Mouse (Mus musculus): ENCODE measurements around the gene Gm37240.

The Gm37240 gene

DNA sequence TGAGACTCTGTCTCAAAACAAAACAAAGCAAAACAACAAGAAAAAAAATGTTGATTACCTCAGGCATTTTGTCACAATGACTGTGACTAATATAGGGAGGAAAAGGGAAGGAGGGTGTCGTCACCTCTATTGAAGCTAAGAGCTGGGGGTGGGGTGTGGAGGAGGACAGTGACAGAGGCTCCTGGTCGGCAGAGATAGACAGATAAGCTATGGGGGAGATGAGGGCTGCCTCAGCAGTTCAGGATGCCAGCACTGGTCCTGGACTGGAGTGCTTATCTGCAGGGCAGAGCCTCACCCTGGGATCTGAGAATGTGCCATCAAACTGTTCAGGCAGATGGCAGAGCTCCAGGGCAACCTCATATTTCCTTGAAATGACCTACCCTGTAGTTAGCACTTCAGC lies 1115.3 kb downstream of the Gm37240 start:
- DNase-seq (ENCODE audit: low spot score in 2 of 2): peak; percentile 12 to 15

DNA sequence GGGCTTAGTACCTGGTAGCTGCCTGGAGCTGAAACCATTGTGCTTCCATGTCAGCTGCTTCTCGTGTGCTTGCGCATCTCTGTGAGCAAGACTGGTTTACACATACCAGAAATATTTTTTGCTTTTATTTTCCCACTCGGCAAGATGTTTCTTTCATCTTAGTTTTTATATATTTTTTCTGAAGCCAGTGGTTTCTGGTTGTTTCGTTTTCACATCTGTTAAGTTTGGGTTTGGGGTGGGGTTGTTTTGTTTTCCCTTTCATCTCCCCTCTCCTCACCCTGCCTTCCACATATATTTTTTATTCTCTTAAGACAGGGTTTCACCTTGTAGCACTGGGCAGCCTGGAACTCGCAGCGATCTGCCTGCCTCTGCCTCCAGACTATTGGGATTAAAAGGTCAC lies 1116.8 kb downstream of the Gm37240 start:
- DNase-seq (ENCODE audit: low spot score in 2 of 2): no peak

DNA sequence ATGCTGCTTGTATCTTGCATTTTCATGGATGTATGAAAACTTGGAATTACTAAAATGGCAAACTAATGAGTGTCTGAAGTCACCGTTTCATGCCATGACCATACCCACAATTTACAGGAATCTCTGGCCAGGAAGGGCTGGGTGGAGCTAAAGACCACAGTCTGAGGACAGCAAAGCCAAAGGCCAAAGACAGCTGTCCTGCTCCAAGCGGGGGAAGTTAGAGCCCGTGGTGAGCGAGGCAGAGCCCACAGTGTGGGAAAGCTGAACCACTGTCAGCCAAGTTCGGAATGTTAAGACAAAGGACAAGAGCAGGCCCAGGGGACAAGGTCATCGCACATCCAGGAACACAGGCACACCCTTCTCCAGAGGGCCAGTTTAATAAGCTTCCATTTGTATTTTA lies 1117.9 kb downstream of the Gm37240 start:
- DNase-seq (ENCODE audit: low spot score in 2 of 2): no peak

DNA sequence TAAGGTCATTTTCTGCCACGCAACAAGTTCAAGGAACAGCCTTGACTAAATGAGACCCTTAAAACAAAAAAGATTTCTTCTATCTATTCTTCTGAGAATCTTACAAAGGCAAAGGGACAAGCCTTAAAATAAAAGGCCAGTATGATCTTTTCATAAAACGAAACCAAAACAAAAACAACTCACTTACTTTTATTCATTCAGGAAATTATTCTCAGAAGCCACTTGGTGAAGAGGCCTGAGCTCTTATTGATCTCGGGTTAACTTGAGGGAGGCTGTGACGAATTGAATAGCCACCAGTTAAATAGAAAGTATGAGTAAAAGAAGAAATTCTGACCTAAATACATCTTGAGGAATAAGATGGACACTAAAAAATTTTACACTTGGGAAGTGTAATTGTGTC lies 1118.4 kb downstream of the Gm37240 start:
- DNase-seq (ENCODE audit: low spot score in 2 of 2): no peak

DNA sequence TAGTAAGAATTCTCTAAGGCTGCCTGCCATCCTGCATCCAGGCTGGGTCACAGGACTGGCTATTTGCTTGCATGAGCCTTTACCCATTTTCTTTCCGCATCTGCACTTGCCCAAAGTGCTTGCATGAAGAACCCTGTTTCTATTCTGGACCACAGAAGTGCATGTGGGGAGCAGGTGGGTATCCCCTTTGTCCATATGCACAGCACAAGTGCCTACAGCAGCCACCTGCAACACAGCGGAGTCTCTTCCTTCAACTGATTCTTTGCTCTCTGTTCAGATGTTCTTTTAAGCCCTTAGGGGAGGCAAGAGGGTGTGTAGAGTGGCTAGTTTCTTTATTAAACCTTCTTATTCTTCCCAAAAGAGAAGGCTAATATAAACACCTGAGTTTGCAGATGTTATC lies 1133.5 kb downstream of the Gm37240 start:
- no peak for DNase-seq (ENCODE audit: low spot score in 2 of 2)

DNA sequence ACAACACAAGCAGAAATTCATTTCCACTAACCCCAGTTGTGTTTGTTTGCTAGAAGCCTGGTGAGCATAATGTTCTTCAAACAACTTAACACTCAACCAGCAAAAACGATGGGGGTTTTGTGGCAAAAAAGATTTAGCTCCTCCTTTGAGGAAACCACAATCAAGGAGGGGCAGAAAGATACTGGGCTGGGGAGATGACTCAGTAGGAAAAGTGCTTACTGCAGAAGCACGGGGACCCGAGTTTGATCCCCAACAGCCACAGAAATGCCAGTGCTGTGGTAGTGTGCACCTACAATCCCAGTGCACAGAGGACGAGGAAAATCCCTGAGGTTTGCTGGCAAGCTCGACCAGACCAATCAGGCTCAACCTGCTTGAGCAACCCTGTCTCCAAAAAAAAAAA lies 1138.1 kb downstream of the Gm37240 start:
- no peak for DNase-seq (ENCODE audit: low spot score in 2 of 2)

DNA sequence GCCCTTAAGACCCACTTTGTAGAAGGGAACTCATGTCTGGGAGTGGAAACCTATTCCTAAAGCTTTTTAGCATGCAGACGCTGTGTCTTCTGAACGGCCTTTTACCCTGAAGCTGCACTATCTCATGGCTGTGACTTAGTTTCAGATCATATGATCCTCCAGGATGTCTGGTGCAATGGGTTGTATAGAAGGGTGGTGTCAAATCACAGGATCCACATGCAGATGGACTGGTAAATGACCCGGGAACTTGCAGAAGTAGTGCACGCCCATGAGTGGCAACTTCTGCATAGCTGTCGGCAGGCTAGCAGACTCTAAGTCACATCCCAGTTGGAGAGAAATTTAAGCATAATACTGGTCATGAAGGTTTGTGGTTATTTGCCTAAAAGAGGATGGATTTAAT lies 1139.2 kb downstream of the Gm37240 start:
- no peak for DNase-seq (ENCODE audit: low spot score in 2 of 2)

DNA sequence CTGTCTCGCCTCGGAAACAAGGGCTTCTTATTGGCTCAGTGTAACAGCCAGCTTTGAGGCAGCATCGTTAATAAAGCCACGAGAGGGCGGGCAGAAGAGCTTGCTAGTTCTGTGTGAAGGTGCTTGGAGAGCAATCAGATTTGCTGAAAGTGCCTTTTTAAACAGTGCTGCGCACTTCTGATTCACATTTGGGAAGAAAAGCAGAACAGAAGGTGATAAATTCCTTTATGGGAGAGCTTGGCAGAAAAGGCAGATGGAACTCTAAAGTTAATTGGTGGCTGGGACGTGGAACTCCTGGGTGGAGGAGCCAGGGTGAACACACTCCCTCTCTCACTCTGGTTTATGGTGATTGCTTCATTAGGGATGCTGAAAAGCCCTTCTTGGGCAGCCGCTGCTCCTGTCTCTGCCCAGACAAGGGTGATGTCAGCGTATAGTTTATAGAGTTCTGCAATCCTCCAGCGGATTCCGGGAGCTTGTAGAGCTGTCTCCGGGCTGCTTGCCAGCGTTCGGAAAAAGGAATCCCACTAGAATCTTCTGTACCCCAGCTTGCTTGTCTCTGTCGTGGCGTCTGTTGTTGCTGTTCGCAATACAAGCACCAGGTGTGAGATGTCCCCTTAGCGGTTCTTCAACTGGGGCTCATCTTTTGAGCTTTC lies 1141.7 kb downstream of the Gm37240 start:
- peak; percentile 28 to 42 for DNase-seq (ENCODE audit: low spot score in 2 of 2)

DNA sequence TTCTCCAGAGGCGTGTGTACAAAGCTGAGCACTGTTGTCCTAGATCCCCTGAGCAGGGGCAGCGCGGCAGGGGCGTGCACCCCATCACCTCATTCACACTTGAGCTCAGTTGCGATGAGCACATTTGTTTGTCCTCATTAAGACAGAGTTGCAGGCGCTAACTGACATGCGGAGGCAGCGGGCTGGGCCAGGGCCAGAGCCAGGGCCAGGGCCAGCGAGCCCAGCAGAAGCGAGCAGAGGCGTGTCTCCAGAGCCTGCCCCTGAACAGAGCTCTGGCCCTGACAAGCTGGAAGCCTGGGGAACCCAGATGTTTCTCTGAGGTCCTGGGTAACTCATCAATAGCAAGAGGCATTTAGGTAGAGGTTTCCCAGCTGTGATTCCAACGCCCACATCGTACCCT lies 1142.6 kb downstream of the Gm37240 start:
- peak; percentile 21 to 54 for DNase-seq (ENCODE audit: low spot score in 2 of 2)

DNA sequence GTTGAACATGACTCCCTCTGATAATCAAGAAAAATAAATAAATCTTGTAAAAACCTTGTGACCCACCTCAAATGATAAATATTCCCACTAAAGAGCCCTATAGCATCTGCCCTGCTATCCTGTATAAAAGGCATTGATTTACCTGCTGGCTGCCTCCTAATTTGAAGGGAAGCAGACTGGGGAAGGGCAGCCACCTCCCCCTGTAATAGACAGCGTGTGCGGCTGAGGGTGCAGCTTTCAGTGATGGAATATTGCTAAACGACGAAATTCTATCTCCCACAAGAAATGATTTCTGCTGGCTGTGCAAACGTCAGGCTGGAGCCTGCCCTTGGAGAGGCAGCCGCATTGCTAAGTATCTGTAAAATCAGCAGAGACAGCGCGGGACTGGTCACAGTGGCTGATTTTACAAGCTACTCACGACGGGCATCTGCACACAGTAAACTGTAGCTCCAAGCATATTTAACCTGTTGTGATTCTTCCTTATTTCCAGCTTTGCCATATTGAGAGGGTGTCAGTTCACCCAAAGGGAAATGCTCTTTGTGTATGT lies 1147.2 kb downstream of the Gm37240 start:
- no peak for DNase-seq (ENCODE audit: low spot score in 2 of 2)

DNA sequence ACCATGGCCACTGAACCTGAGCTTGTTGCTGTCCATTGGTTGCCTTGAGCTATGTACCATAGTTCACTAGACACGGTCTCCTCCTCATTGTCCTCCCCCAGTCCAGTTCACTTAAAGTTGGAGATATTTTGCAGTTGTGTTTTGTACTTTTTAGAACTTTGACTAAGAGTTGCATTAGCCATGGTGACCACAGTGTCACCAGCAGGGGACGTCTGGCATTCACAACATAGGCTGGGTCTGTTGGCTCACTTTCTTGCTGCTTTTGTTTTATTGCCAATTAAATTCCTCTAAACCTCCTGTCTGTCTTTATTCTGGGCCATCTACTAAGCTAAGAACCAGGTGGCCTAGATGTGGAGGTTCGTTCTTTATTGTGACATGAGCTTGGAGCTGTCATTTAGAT lies 1150.2 kb downstream of the Gm37240 start:
- DNase-seq (ENCODE audit: low spot score in 2 of 2): no peak

DNA sequence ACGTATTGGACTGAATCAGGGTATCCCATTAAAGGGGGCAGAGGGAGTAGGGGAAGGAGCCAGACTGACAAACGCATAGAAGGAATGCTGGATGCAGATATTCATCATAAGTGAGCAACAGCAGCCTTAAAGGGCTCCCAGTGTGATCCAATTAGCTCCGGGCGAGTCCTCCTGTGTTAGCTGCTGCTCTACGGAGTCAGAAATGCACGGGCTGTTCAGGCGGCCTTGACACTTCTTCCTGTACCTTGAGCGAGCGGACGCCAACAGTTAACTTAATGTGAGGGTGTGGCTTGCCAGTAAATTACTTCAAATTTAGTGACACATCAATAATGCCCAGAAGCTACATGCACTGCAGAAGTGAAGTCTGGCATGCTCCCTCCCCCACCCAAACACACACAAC lies 1151.6 kb downstream of the Gm37240 start:
- no peak for DNase-seq (ENCODE audit: low spot score in 2 of 2)

DNA sequence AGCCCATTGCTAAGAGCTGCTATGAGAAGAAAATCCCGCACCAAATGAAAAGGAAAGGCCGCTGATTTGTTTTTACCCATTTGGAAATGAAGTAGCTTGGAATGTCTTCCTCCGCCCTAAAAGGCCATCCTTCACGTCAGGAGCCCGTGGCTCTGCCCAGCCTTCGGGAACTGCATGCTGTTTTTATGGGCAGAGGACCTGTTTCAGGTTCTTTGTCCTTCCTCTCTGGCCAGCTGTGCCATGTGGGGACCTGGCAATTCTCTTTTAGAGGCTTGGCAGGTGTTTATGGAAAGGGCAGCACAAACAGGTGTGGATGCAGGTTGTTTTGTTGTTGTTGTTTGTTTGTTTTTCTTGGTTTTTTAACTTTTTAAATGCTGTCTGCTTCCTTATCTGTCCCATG lies 1154.8 kb downstream of the Gm37240 start:
- DNase-seq (ENCODE audit: low spot score in 2 of 2): no peak

DNA sequence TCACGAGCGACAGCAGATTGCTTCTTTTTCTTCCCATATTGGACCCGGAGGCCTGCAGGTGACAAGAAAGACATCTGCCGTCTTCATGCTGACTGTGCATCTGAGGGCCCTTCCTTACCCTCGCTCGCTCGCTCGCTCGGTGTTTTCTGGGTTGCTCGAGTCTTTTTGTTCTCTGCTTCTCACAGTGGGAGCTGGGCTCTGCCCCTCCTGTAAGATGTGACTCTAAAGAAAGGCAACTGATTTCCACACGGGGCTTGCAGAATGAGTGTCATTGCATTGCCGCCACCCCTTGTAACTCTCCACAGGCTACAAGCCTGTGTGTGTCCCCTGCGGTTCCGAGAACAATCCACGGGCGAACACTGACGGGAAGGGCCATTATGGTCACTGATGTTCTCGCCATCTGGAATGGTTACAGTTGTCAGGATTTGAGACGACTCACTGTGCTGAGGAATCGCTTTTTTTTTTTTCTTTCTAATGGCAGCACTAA lies 1155.3 kb downstream of the Gm37240 start:
- DNase-seq (ENCODE audit: low spot score in 2 of 2): no peak

DNA sequence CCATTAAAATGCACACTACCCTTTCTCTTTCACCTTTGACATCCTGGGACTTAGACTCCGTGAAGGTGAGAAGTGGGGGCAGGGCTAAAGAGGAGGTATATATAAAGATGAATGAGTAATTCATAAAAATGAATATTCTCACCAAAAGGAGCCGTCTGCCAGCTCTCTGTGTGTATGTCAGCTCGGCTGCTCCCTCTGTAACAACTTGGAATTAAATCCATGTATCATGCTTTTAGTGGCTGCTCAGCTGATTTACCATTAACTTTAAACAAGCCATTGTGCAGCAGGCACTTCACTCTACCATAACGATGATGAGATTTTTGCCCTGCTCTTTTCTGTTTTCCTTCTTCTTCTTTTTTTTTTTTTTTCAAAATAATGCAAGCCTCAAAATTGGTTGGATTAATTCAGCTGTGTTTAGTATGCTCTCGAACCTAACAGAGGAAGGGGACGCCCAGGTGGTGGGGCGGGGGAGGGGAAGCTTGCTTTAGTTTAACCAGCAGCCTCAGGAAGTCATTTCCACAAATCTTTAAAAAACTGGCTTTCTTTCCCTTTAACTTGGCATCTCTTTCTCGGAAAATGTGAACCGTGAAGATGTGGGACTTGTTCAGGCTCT lies 1155.8 kb downstream of the Gm37240 start:
- no peak for DNase-seq (ENCODE audit: low spot score in 2 of 2)

DNA sequence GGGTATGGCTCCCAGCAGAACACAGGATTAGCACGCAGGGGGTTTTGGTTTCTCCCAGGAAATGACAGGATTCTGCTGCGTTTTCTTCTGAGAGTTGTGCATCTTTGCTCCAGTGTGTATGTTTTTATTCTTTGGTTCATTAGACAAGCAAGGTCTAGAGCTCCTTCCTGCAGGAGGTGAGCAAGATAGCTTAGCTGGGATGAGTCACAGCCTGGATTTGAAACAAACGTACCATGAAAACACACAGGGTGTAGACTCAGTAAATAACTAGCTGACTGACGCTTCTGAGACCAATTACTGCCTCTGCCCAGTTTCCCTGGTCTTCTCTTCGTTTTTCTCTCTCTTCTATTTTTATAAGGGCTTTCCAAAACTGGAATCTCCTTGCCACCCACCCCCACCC lies 1156.3 kb downstream of the Gm37240 start:
- no peak for DNase-seq (ENCODE audit: low spot score in 2 of 2)

DNA sequence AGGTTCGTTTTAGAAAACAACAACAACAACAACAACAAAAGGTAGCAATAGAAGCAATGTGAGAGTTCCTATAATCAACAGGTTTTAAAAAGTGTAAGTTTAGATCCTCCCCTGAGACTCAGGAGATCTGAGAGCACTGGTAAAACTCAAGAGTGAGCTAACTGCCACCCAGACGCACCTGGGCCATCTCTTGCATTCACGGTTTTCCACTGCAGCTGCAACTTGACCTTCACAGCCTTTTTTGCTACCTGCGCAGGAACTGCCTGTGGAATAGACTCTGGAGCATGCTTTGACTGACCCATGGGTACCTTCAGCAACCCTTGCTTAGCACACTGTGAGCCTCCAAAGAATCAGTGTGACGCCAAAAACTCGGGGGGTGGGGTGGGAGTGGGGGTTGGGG lies 1157.5 kb downstream of the Gm37240 start:
- no peak for DNase-seq (ENCODE audit: low spot score in 2 of 2)

DNA sequence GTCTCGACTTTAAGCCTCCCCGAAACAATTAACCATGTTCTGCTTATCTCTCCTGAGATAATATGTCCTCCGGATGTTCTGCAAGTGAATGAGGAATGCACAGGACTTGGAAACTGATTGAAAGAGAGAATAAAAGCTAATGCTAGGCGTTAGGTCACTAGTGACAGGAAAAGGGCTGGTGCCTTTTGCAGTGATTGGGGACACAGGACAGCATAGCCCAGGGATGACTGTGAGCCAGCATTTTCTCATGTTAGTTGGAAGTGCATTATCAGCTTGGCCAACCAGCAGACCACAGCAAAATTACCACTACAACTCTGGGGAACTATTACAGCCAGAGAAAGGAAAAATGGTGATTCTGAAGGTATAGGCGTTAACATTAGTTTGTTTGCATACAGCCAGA lies 1163.3 kb downstream of the Gm37240 start:
- no peak for DNase-seq (ENCODE audit: low spot score in 2 of 2)

DNA sequence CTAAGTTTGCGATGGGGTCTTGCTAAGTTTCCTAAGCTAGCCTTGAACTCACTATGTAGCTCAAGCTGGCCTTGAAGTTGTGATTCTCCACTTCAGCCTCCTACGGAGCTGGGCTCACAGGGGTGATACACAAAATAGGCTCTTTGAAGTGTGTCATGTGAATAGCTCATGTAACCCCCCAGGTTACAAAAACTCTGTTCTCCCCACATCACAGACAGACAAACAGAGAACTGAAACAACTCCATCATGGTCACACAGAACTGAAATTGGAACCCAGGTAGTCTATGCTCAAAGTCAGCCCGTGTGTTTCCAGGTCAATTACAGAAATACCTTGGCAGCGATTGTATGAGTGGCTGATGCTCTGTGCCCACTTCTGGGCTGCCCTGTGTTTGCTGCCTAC lies 1164.6 kb downstream of the Gm37240 start:
- DNase-seq (ENCODE audit: low spot score in 2 of 2): no peak

DNA sequence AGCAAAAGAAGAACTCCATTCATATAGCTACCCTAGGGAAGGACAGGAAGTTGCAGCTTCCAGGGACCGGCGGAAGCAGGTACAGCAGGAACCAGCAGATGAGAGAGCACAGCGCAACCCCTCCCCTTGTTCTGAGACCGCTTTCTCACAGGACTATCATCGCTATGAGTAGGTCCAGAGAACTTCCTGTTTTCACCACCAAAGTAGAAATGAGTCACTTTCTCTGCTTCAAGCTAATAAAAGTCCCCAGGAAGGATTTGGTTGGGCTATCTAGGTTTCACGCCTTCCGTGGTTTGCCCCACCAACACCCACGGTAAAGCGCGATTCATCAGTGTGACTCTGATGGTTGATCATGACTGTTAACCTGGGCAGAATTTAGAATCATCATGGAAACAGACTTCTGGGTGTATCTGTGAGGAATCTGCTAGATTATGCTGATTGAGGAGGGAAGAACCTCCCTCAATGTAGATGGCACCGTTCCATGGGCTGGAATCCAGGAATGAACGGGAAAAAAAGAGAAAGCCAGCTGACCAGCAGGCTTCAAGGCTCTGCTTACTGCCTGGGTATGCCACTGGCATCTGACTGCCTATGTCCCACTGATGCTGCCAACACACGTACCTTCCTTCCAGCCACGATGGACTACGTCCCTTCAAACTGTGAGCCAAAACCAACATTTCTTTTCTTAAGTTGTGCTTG lies 1172.1 kb downstream of the Gm37240 start:
- DNase-seq (ENCODE audit: low spot score in 2 of 2): peak; percentile 19 to 33

DNA sequence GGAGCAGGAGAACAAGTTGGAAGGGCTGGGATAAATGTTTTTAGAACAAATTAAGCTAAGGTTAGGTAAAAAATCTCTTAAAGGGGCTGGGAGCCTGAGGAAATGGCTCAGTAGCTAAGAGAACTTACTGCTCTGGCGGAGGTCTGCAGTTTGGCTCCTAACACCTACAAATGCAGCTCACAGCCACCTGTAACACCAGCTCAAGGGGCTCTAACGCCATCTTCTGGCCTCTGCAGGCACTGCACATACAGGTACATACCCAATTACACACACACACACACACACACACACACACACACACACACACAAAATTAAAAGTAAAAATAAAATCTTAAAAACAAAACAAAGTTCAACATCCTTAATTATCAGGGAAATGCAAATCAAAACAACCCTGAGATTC lies 1174.4 kb downstream of the Gm37240 start:
- no peak for DNase-seq (ENCODE audit: low spot score in 2 of 2)

DNA sequence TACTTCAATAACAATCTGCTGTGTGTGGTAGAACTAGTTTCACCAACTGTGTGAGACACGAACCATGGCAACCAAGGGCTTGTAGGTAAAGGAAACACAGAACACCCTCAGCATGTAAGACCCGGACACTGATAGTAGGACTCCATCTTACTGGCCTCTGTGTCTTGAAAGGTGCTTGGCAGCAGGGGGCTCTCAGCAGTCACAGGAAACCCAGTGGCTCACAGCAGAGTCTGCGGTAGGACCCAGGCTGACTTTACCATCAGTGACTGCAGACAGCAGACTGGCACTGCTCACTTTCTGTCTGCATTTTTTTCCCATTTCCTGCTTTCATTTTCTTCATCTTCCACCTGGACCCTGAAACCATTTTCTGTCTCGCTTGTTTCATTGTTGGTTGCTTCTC lies 1176.6 kb downstream of the Gm37240 start:
- no peak for DNase-seq (ENCODE audit: low spot score in 2 of 2)

DNA sequence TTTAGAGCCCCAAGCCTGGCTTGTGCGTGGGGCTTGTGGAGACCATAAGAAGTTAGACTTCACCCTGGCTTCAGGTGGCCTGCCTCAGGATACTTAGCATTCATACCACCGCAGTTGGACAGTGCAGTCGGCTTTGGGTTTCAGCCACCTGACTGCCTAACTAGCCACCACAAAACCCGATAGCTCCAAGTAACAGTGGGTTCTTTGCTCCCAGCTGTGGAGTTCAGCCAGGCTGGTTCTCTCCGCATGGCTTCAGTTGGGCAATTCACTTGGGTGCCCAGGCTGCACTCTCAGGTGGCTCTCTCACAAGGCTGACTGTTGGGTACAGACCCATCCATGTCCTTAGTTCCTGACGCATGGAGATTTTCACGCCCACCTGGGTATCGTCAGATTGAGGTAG lies 1177.4 kb downstream of the Gm37240 start:
- DNase-seq (ENCODE audit: low spot score in 2 of 2): no peak

All from heart, adult 9 months (tissue).